Mouse (Mus musculus): ENCODE data around the gene Ky. TPM values are rescaled to one million over a fixed set of nuclear protein-coding genes. Genes with fewer than 3 reads are reported as not detected.

Gene Ky
- polyA plus RNA-seq, 1 experiment from 2014 or later: 0.03 TPM

DNA sequence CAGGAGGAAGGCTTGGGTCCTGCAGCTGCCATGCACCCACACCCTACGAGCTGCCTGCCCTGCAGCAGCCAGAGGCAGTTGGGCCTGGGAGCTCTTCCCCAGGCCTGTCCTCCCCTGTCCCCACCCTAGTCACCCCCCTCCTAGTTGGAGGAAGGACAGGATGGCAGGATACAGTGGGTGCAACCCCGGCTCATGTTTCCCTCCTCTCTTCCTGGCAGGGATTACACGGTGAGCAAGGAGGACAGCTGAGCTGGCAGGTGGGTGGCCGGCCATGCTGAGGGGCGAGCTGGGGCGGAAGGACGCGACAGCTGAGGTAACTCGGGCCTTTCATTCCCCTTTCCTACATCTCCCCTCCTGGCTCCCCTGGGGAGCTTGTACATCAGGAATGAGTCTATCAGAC lies 11.1 kb upstream of the Ky start:
- Histone ChIP-seq H3K4me1 (replicated peaks) (no peaks in the 10 kb centered on the region), H3K27ac (no peak overlapping the region), H3K9me3 (replicated peaks) (no peaks in the 10 kb centered on the region), H3K36me3 (no peaks in the 10 kb centered on the region), H3K9ac (no peak overlapping the region), H3K4me2 (no peak overlapping the region), H3K27me3 (no peaks in the 10 kb centered on the region), H3K4me3 (replicated peaks) (no peak overlapping the region)
- DNase-seq: no peak
- no peak for ATAC-seq (ENCODE audit: low read depth)
- WGBS (ENCODE audit: insufficient replicate concordance): 76% methylated on average over 9 of the region's 9 CpGs

- no peak overlapping the region for H3K4me3 ChIP-seq (replicated peaks)
- DNase-seq: no peak
- H3K9ac ChIP-seq: no peak overlapping the region
- H3K27ac ChIP-seq: no peak overlapping the region
- no peaks in the 10 kb centered on the region for H3K9me3 ChIP-seq (replicated peaks)
- WGBS (ENCODE audit: insufficient replicate concordance): 69% methylated on average over 4 of the region's 4 CpGs
- H3K27me3 ChIP-seq: no peaks in the 10 kb centered on the region
- ATAC-seq (ENCODE audit: low read depth): no peak
- no peaks in the 10 kb centered on the region for H3K4me1 ChIP-seq (replicated peaks)
- no peak overlapping the region for H3K4me2 ChIP-seq
- H3K36me3 ChIP-seq: no peaks in the 10 kb centered on the region
Measured at GRCm38 (mm10) chr9:102495266-102495665, 10.3 kb upstream of the Ky start.

DNA sequence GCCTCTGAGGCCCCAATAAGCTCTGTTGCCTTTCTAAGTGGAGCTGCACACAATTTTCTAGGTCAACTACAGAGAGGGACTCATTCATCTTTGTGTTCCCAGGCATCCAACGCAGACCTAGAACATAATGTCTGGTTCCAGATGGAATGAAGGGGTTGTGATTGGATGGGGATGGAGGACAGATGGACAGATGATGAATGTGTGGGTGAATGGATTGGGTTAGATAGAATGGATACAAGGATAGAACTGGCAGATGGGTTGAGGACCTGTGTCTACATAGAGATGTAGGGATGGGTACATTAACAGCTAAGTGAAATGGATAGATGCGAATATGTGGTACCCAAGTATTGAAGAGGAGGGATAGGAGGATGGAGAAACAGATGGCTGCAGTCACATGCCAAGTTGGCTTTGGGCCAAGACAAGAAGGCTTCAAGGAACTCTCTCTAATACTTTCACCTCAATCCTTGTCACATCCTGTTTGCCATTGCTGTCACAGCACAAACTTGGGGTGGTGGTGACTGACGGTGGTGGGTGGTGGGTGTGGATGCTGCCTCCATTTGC lies 9.0 kb upstream of the Ky start:
- 63% methylated on average over 3 of the region's 3 CpGs for WGBS (ENCODE audit: insufficient replicate concordance)
- Histone ChIP-seq H3K4me3 (replicated peaks) (no peak overlapping the region), H3K4me2 (no peak overlapping the region), H3K36me3 (no peaks in the 10 kb centered on the region), H3K9ac (no peak overlapping the region), H3K27ac (no peak overlapping the region), H3K4me1 (replicated peaks) (no peaks in the 10 kb centered on the region), H3K27me3 (no peaks in the 10 kb centered on the region), H3K9me3 (replicated peaks) (no peaks in the 10 kb centered on the region)
- DNase-seq (no peak), ATAC-seq (ENCODE audit: low read depth) (no peak)

DNA sequence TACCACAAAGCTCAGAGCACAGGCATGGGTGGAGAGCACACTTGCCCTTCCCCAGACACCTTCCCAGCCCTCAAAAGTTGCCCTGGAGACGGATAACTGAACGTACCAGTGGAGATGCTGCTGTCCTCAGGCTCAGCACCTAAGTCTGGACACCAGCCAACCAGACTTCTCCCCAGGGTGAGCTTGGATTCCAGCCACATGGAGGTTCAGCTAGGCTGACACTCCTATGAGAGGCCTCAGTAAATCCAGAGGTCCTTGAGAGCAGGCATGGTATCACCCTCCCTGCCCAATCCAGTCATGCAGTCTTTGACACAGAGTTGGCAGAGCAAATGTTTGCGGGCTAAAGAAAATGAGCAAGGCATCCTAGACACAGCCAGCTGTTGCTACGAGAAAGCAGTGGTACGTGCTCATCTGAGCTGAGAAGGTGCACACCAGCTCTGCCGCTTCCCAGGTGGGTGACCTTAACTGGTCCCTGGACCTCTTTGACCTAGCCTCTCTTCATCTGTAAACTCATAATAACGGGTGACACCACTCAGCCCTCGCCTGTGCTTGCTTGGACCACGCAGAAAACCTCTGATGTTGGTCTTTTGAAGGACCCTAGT lies 8.4 kb upstream of the Ky start:
- no peaks in the 10 kb centered on the region for H3K4me1 ChIP-seq (replicated peaks)
- H3K27ac ChIP-seq: no peak overlapping the region
- 0 out of 2 replicates have a peak, but pooled peaks cover 2% of the 10 kb centered on the region for H3K27me3 ChIP-seq
- no peak overlapping the region for H3K4me3 ChIP-seq (replicated peaks)
- ATAC-seq (ENCODE audit: low read depth) (no peak), DNase-seq (no peak)
- WGBS (ENCODE audit: insufficient replicate concordance): 70% methylated on average over 9 of the region's 9 CpGs
- no peaks in the 10 kb centered on the region for H3K9me3 ChIP-seq (replicated peaks)
- H3K36me3 ChIP-seq: no peaks in the 10 kb centered on the region
- no peak overlapping the region for H3K4me2 ChIP-seq
- no peak overlapping the region for H3K9ac ChIP-seq

GRCm38 (mm10) chr9:102497833-102498430 lies 7.6 kb upstream of the Ky start:
- H3K9ac ChIP-seq: no peak overlapping the region
- ATAC-seq (ENCODE audit: low read depth): no peak
- no peak overlapping the region for H3K27ac ChIP-seq
- H3K4me3 ChIP-seq (replicated peaks): no peak overlapping the region
- H3K27me3 ChIP-seq: 0 out of 2 replicates have a peak, but pooled peaks cover 2% of the 10 kb centered on the region
- no peak overlapping the region for H3K4me2 ChIP-seq
- no peaks in the 10 kb centered on the region for H3K36me3 ChIP-seq
- H3K4me1 ChIP-seq (replicated peaks): no peaks in the 10 kb centered on the region
- 66% methylated on average over 9 of the region's 9 CpGs for WGBS (ENCODE audit: insufficient replicate concordance)
- DNase-seq: no peak
- H3K9me3 ChIP-seq (replicated peaks): no peaks in the 10 kb centered on the region

DNA sequence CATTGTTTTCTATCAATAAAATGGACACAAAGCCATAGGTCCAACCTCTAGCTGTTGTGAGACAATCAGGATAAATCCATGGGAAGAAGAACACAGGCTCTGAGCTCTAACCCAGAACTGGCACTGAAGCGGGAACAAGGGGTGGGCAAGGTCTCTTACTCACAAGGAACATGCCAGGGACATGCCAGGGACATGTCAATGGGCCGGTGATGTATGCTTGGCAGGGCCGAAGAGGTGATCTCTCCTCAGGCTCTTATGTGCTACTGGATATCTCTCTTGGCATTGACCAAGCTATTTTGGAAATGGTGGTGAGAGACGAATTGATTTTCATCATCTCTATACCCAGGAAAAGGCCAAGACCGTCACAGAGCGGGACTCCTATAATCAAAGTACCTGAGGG lies 6.8 kb upstream of the Ky start:
- Histone ChIP-seq H3K27me3 (peaks cover 2% of the 10 kb centered on the region; the same call in 1 of the 2 replicates), H3K4me3 (replicated peaks) (no peak overlapping the region), H3K4me1 (replicated peaks) (no peaks in the 10 kb centered on the region), H3K9ac (no peak overlapping the region), H3K36me3 (no peaks in the 10 kb centered on the region), H3K27ac (no peak overlapping the region), H3K4me2 (no peak overlapping the region), H3K9me3 (replicated peaks) (no peaks in the 10 kb centered on the region)
- DNase-seq: no peak
- 74% methylated on average over 6 of the region's 6 CpGs for WGBS (ENCODE audit: insufficient replicate concordance)
- ATAC-seq (ENCODE audit: low read depth): no peak

DNA sequence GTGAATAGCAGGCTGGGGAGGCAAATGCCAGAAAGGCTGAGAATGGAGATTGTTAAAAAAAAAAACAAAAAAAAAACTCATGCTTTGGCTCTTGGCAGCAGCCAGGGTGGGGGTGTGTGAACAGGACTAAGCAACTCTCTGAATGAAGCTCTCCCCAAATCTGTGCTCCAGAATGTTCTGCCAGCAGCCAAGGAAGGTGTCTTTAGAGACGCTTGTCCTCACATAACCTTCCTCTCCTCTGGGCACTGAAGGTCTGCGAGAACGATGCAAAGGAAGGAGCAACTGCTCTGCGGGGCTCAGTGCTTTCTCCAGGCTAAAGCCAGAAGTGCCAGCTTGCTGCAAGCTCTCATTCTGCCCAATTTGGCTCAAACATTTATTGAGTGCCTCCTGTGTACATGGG lies 6.3 kb upstream of the Ky start:
- 72% methylated on average over 4 of the region's 4 CpGs for WGBS (ENCODE audit: insufficient replicate concordance)
- H3K36me3 ChIP-seq: no peaks in the 10 kb centered on the region
- no peak for ATAC-seq (ENCODE audit: low read depth)
- DNase-seq: no peak
- H3K4me1 ChIP-seq (replicated peaks): no peaks in the 10 kb centered on the region
- no peak overlapping the region for H3K9ac ChIP-seq
- no peak overlapping the region for H3K4me2 ChIP-seq
- peaks cover 2% of the 10 kb centered on the region; the same call in 1 of the 2 replicates for H3K27me3 ChIP-seq
- no peak overlapping the region for H3K27ac ChIP-seq
- no peaks in the 10 kb centered on the region for H3K9me3 ChIP-seq (replicated peaks)
- no peak overlapping the region for H3K4me3 ChIP-seq (replicated peaks)

GRCm38 (mm10) chr9:102499746-102500145 lies 5.8 kb upstream of the Ky start:
- H3K27ac ChIP-seq: no peak overlapping the region
- H3K9ac ChIP-seq: no peak overlapping the region
- no peaks in the 10 kb centered on the region for H3K4me1 ChIP-seq (replicated peaks)
- peaks cover 3% of the 10 kb centered on the region for H3K27me3 ChIP-seq
- no peak overlapping the region for H3K4me2 ChIP-seq
- H3K36me3 ChIP-seq: no peaks in the 10 kb centered on the region
- H3K9me3 ChIP-seq (replicated peaks): no peaks in the 10 kb centered on the region
- H3K4me3 ChIP-seq (replicated peaks): no peak overlapping the region
- no peak for DNase-seq
- no peak for ATAC-seq (ENCODE audit: low read depth)

GRCm38 (mm10) chr9:102501113-102501512 lies 4.4 kb upstream of the Ky start:
- peaks cover 15% of the 10 kb centered on the region for H3K27me3 ChIP-seq
- no peak overlapping the region for H3K9ac ChIP-seq
- H3K4me1 ChIP-seq (replicated peaks): no peaks in the 10 kb centered on the region
- H3K9me3 ChIP-seq (replicated peaks): no peaks in the 10 kb centered on the region
- H3K4me3 ChIP-seq (replicated peaks): no peak overlapping the region
- DNase-seq (no peak), ATAC-seq (ENCODE audit: low read depth) (no peak)
- 55% methylated on average over 4 of the region's 4 CpGs for WGBS (ENCODE audit: insufficient replicate concordance)
- no peak overlapping the region for H3K27ac ChIP-seq
- no peak overlapping the region for H3K4me2 ChIP-seq
- no peaks in the 10 kb centered on the region for H3K36me3 ChIP-seq

- H3K9me3 ChIP-seq (replicated peaks): no peaks in the 10 kb centered on the region
- no peak overlapping the region for H3K4me3 ChIP-seq (replicated peaks)
- no peak for DNase-seq
- no peak overlapping the region for H3K27ac ChIP-seq
- H3K4me2 ChIP-seq: no peak overlapping the region
- peaks cover 25% of the 10 kb centered on the region for H3K27me3 ChIP-seq
- no peaks in the 10 kb centered on the region for H3K4me1 ChIP-seq (replicated peaks)
- H3K9ac ChIP-seq: no peak overlapping the region
- 60% methylated on average over 11 of the region's 11 CpGs for WGBS (ENCODE audit: insufficient replicate concordance)
- no peak for ATAC-seq (ENCODE audit: low read depth)
- no peaks in the 10 kb centered on the region for H3K36me3 ChIP-seq
Measured at GRCm38 (mm10) chr9:102502015-102502633, 3.4 kb upstream of the Ky start.

DNA sequence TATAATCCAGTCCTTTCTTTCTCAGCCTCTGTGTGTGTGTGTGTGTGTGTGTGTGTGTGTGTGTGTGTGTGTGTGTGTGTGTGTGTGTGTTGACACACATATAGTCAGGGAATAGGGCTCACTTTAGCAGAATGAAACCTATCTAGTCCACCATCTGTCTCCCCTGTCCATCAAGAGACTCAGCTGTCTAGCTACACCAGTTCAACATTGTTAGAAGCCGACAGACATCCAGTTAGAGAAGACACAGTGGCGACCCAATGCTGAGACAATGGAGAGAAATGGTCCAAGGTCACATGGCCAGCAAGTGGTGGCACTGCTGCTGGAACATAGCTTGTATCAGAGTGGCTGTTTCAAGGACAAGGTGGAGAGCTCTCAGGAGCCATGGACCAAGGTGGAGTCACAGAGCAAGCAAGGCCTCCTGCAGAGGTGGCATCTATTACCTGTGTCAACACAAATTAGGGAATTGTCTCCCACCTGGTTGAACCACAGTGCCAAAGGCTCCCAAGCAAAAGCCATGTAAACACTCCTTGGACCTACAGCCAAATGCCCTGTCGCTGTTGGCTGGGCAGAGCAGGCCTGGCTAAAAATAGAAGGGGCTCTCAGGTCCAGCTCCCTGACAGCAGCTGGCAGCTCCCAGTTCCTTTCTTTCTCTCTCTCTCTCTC lies 703 bp upstream of the Ky start:
- no peaks in the 10 kb centered on the region for H3K36me3 ChIP-seq
- 58% methylated on average over 3 of the region's 3 CpGs for WGBS (ENCODE audit: insufficient replicate concordance)
- H3K27ac ChIP-seq: no peak overlapping the region
- no peak overlapping the region for H3K4me2 ChIP-seq
- no peak for DNase-seq
- H3K4me1 ChIP-seq (replicated peaks): no peaks in the 10 kb centered on the region
- H3K27me3 ChIP-seq: peaks cover 39% of the 10 kb centered on the region
- no peaks in the 10 kb centered on the region for H3K9me3 ChIP-seq (replicated peaks)
- no peak overlapping the region for H3K4me3 ChIP-seq (replicated peaks)
- ATAC-seq (ENCODE audit: low read depth): no peak
- no peak overlapping the region for H3K9ac ChIP-seq

Measured in liver, embryonic 13.5 days (tissue).